Mouse (Mus musculus) central nervous system, embryonic 14 days (tissue): Measurements from ENCODE around the gene Tmem262. TPM values are rescaled to one million over a fixed set of nuclear protein-coding genes. Genes with fewer than 3 reads are reported as not detected.

Experiments
- polyA plus RNA-seq: library from polyadenylated mRNA; depleted of rRNA; stranded (reverse); fragments of >200 nt; gene quantifications from 2 replicates; pipeline ENCODE4 v1.2.3, GENCODE M21; 2012; rRNA removed

Tmem262 gene
- polyA plus RNA-seq: not detected in 2 replicates

GRCm38 (mm10) chr19:6079983-6080480 is at the start of gene Tmem262:
Gene Tmem262, plus strand, starts transcription at chr19:6080033.

GRCm38 (mm10) chr19:6046294-6047153 is 33.3 kb upstream of the Tmem262 start, which contains the start of gene Syvn1:
Gene Syvn1, plus strand, starts transcription at chr19:6046576.

GRCm38 (mm10) chr19:6057313-6058096 is 22.3 kb upstream of the Tmem262 start, which contains the start of the genes Mrpl49 and Fau:
Gene Mrpl49, minus strand, starts transcription at chr19:6057785.
Gene Fau, plus strand, starts transcription at chr19:6057844.

DNA sequence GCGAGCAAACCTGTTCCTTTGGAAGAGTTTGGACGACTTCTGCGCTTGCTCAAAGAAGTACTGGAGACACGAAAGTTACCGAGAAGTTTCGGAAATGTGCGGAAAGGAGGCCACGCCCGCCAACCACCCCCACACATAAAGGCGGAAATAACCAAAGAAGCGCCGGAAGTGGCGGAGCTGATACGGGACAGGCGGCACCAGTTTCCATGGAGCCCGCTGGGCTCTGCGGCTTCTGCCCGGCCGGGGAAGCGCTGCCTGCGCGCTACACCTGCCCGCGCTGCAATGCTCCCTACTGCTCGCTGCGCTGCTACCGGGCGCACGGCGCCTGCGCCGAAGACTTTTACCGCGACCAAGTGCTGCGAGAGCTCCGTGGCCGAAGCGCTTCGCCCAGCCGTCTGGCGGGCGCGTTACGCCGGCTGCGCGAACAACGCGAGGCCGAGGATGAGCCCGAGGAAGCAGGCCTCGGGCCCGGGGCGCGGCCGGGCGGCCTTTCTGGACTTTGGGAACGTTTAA is 18.8 kb upstream of the Tmem262 start, which contains the start of gene Znhit2:
Gene Znhit2, plus strand, starts transcription at position 172 of the 513 bp plus-strand sequence.

DNA sequence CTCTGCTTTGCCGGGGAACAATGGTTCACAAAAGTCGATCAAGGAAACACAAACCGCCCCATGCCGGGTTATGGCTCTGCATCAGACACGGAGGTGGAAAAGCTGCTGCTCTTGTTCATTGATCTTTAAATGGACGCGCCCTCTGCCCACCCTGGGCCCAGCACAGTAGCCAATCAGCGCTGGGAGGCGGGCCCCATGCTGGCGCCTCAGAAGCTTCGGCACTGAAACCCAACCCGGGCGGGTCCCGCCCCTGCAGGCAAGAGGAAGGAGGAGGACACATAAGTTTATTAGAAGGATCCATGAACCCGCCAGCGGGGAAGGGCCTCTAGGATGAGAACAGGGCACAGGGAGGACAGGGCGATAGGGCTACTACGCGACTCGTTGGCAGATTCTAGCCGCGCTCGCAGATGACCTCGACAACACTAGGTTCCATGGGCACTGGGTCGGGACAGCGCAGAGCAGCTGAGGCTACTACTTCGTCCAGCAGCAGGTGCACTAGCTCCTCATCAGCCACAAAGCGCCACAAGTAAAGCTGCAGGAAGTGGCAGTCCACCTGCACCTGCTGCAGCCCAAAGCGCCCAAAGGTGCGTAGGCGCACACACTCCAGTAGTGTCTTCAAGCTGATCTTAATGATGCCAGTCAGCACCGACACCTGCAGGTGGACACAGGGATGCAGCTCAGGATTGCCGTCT is 12.0 kb upstream of the Tmem262 start, which contains the start of gene Tm7sf2:
Gene Tm7sf2, minus strand, starts transcription at position 650 of the 692 bp plus-strand sequence.

DNA sequence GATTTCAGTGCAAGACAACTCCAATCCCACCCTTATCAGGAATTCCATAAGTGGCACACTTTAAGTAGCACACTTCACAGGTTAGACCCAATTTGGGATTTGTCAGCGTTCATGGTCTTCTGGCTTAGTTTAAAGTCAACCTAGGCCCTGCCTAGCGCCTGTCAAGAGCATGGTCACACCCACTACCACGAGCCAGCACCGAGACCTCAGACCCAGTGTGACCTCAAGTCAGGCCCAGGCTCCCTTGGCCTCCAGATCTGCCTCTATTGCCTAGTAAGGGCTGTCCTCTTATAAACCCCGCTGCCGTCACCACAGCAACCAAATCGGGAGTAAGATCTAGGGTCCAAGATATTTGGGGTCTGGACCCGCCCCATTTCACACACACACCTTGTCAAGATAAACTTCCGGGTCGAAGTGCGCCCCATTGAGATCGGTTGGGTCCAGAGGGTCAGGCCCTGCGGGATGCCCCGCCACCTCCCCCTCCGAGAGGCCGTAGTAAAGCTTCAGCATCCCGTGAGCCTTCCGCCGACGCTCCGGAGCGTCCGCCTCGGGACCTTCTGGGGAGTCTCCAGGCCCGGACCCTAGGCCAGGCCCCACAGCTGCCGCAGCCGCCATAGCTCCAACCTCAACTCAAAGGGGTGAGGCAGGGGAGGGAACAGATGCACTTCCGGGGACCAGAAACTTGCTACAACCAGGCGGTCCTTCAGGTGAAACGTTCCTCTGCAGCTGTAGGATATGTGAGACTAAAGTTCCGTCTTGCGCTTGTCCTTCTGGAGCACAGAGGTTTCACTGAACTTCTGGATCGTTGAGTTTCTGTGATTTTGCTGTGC is 3.1 kb upstream of the Tmem262 start, which contains the start of gene Vps51:
Gene Vps51, minus strand, starts transcription at position 668 of the 830 bp plus-strand sequence.

DNA sequence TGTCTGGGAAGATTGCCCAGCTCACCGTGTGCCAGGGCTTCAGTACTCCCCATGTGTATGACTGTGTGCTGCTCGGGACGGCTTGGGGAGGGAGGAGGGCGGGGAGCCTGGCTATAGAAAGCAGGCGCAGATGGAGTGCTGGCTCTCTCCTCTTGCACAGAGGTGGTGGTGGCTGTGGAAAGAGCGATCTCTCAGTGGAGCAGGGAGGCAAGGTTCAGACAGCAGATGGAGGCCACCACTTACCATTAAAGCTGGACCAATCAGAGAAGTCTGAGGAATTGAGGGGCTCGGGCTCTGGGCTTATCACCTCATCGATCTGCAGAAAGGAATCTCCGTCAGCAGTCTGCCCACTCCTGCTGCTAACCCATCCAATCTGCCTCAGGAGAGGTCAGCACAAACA is 2.3 kb downstream of the Tmem262 start, which contains the start of gene Gm28374:
Gene Gm28374, minus strand, starts transcription at position 101 of the 400 bp plus-strand sequence.

DNA sequence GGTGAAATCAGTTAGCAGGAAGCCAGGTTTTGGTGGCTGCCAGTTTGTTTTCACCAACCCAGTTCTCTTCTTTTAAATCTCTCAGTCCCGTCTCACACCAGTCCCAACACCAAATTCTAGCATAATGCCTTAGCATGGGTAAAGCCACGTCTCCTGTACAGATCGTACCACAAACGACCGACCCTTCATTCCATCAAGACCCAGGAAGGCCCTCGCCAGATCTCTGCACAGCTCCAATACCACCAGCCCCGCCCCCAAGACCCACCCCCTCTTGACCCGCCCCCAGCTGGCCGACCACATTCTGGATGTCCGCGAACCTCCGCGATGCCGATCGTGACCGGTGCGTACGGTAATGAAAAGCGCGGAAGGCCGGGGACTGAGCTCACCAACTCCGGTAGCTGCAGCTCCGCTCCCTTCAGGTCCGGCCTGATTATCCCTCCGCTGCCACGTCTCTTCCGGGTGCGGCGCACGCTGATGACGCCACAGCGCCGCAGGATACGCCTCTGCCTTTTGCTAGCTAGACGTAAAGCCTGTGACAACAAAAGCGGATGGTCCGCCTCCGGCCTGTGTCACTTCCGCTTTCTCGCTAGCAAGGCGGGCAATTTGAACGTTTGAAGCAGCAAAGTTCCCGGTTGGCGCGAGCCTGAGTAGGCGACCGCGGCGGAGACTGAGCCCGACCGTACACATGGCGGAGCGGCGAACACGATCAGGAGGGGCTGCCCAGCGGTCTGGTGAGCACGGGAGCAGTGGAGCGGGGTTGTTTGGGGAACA is 4.8 kb downstream of the Tmem262 start, which contains the start of the genes Zfpl1 and Cdca5:
Gene Zfpl1, minus strand, starts transcription at position 479 of the 771 bp plus-strand sequence.
Gene Cdca5, plus strand, starts transcription at position 506 of the 771 bp plus-strand sequence.

DNA sequence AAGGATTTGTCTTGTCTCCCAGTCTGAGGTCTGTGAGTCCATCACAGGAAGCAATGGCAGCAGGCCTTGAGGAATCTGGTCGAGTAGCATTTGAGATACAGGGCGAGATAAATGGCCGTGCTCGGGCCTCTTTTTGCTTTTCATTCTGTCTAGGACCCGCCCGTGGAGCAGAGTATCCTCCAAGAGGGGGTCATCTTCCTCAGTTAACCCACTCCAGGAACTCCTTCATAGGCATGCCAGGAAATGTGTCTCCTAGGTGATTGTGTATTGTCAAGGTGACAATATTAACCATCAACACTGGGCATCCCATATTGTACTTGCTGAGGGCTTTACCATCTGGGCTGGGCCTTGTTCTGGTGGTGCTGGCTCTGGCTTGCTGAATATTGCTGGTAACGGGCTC is 14.3 kb downstream of the Tmem262 start, which contains the start of gene AC131692.1:
Gene AC131692.1, plus strand, starts transcription at position 301 of the 400 bp plus-strand sequence.

DNA sequence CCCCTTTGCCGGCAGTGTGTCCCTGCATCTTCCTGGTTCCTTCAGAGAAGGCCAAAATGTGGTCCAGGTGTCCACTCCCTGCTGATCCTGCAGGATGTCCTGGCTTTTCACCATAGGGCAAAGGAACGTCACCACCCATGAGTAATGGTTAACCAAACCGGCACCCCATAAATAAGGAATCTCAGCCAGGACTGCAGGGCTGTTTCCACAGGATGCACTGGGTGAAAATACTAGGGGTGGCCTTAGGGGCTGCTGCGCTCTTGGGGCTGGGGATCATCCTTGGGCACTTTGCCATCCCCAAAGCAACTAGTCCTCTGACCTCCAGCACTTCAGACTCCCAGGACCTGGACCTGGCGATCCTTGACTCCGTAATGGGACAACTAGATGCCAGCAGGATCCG is 25.8 kb downstream of the Tmem262 start, which contains the start of gene Naaladl1:
Gene Naaladl1, plus strand, starts transcription at position 197 of the 400 bp plus-strand sequence.

GRCm38 (mm10) chr19:6117986-6118676 is 38.3 kb downstream of the Tmem262 start, which contains the start of gene Sac3d1:
Gene Sac3d1, minus strand, starts transcription at chr19:6118650.

DNA sequence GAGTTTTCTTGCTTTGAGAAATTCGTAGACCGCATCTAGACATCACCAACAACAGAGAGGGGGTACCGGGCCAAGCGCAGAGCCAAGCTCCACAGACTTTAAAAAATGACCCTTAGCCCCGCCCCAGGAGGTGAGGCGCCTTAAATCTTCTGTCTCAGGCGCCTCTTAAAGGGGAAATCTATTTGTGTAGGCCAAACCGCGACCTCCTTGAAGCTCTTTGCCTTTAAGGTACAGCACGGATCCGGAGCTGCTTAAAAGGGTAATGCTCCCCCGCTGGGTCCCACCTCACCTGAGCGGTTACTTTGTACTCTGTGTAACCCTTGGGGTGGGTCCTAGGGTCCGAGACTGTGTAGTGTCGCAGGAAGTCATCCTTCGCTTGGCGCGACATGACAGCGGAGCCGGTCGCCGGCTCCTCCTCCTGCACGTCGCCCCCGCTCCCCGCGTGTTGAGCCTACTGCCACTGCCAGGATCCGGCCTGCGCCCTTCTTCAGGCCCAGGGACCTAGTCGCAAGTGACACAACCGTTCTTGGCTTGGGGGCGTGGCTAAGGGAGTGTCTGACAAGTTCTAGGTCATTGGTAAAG is 48.0 kb downstream of the Tmem262 start, which contains the start of gene Snx15:
Gene Snx15, minus strand, starts transcription at position 545 of the 582 bp plus-strand sequence.

Other genes starting within 250 kb of the Tmem262 start
- gene Frmd8, start 204.8 kb upstream of the Tmem262 start, polyA plus RNA-seq: 16.1 and 16.6 TPM in 2 replicates
- 3.5 and 4.1 TPM in 2 replicates for gene Slc25a45, start 202.2 kb upstream of the Tmem262 start, polyA plus RNA-seq
- gene Tigd3, start 185.9 kb upstream of the Tmem262 start, polyA plus RNA-seq: 13.9 and 15.5 TPM in 2 replicates
- gene Dpf2, start 167.0 kb upstream of the Tmem262 start, polyA plus RNA-seq: 193 and 198 TPM in 2 replicates
- gene Cdc42ep2, start 155.2 kb upstream of the Tmem262 start, polyA plus RNA-seq: 9.7 and 12.1 TPM in 2 replicates
- gene Pola2, start 115.8 kb upstream of the Tmem262 start, polyA plus RNA-seq: 50.1 and 52.4 TPM in 2 replicates
- not detected in 2 replicates for gene Slc22a20, start 93.9 kb upstream of the Tmem262 start, polyA plus RNA-seq
- gene Capn1, start 64.1 kb upstream of the Tmem262 start, polyA plus RNA-seq: 5.1 and 9.9 TPM in 2 replicates
- 28.2 and 37.9 TPM in 2 replicates for gene Syvn1, start 33.5 kb upstream of the Tmem262 start, polyA plus RNA-seq
- gene Mrpl49, start 22.2 kb upstream of the Tmem262 start, polyA plus RNA-seq: 52.3 and 53.8 TPM in 2 replicates
- 1,336 and 1,386 TPM in 2 replicates for gene Fau, start 22.2 kb upstream of the Tmem262 start, polyA plus RNA-seq
- gene Znhit2, start 18.8 kb upstream of the Tmem262 start, polyA plus RNA-seq: 31.1 and 33.9 TPM in 2 replicates
- 79.3 and 81.1 TPM in 2 replicates for gene Tm7sf2, start 11.7 kb upstream of the Tmem262 start, polyA plus RNA-seq
- 101 and 102 TPM in 2 replicates for gene Vps51, start 2.8 kb upstream of the Tmem262 start, polyA plus RNA-seq
- 2.3 and 2.7 TPM in 2 replicates for gene Gm28374, start 2.2 kb downstream of the Tmem262 start, polyA plus RNA-seq
- gene Zfpl1, start 4.9 kb downstream of the Tmem262 start, polyA plus RNA-seq: 99.9 and 111 TPM in 2 replicates
- gene Cdca5, start 5.0 kb downstream of the Tmem262 start, polyA plus RNA-seq: 13.7 and 19.6 TPM in 2 replicates
- 0.29 and 0.48 TPM in 2 replicates for gene AC131692.1, start 14.4 kb downstream of the Tmem262 start, polyA plus RNA-seq
- 1.8 and 1.9 TPM in 2 replicates for gene Naaladl1, start 25.7 kb downstream of the Tmem262 start, polyA plus RNA-seq
- gene Sac3d1, start 38.6 kb downstream of the Tmem262 start, polyA plus RNA-seq: 45.8 and 47.4 TPM in 2 replicates
- 47.2 and 51.4 TPM in 2 replicates for gene Snx15, start 48.3 kb downstream of the Tmem262 start, polyA plus RNA-seq
- 0.34 and 0.48 TPM in 2 replicates for gene Batf2, start 61.0 kb downstream of the Tmem262 start, polyA plus RNA-seq
- gene Arl2, start 61.5 kb downstream of the Tmem262 start, polyA plus RNA-seq: 99.8 and 109 TPM in 2 replicates
- gene Majin, start 104.4 kb downstream of the Tmem262 start, polyA plus RNA-seq: 0.09 TPM in 1 of 2 replicates, not detected in the other
- 0.14 and 1.1 TPM in 2 replicates for gene Gpha2, start 146.3 kb downstream of the Tmem262 start, polyA plus RNA-seq
- gene Ppp2r5b, start 155.8 kb downstream of the Tmem262 start, polyA plus RNA-seq: 99.3 and 99.9 TPM in 2 replicates
- gene Atg2a, start 161.6 kb downstream of the Tmem262 start, polyA plus RNA-seq: 19.9 and 22.5 TPM in 2 replicates
- 175 and 205 TPM in 2 replicates for gene Ehd1, start 196.7 kb downstream of the Tmem262 start, polyA plus RNA-seq
- 5.2 and 8.1 TPM in 2 replicates for gene Cdc42bpg, start 226.4 kb downstream of the Tmem262 start, polyA plus RNA-seq